Mouse (Mus musculus) megakaryocyte, embryonic 14.5 days (primary cell): ENCODE results near the gene Klf7.

Source experiments
- FLI1 ChIP-seq: IDR thresholded peaks from 2 replicates; pipeline ENCODE4 v1.6.1; 2012; ENCODE audit warnings: low read length, inconsistent platforms, mixed read lengths
- GATA1 ChIP-seq: IDR thresholded peaks from 3 replicates; pipeline ENCODE4 v1.6.1; 2012; ENCODE audit warnings: mixed read lengths, low read length, inconsistent platforms, borderline replicate concordance

DNA sequence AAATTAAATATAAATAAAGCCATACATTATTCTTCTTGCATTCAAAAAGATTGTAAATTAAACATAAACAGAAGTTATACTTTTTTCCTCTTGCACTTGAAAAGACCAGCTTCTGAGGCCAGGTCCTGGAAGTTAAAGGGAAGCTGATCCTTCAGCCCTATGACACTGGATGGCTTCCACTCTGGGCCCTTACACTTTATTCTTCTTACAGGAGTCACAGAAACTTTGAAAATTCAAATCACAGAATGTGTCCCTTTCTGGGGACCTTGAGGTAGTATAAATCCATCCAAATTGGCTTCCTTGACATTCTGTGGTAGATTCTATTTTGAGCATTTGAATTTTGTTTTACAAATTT is 75.3 kb downstream of the Klf7 start:
- TF ChIP-seq GATA1 (no peak), FLI1 (no peak)
